Mouse (Mus musculus): Measurements from ENCODE around the gene Cntf. TPM values are rescaled to one million over a fixed set of nuclear protein-coding genes. Genes with fewer than 3 reads are reported as not detected.
A peak's percentile ranks its signal among the peaks of the same experiment; 100 is the strongest.

Gene Cntf
- polyA plus RNA-seq, 1 experiment from 2014 or later = 1.1 TPM

DNA sequence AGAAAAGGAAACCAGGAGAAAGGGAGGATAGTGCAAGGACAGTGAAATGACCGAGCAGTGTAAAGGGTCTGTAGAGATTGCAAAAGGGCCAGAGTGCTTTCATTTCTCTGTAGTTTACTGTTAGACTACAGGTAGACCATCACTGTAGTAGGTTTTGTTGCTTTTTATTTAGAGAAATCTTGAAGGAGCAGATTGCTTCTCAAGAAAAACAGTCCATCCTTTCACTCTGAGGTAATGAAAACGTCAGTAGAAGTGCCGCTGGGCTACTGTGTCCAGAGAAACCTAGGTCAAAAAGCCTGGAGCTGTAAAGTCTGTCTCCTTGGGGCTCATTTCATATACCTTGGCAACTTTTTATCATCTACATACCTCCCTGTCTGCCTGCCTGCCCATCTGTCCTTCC lies 33.6 kb upstream of the Cntf start:
- Histone ChIP-seq H3K36me3 (ENCODE audit: control insufficient read depth, insufficient read depth, low read length) (no peaks in the 10 kb centered on the region), H3K27me3 (ENCODE audit: control insufficient read depth, insufficient read depth, low read length) (no peaks in the 10 kb centered on the region), H3K27ac (ENCODE audit: low read length) (no peak overlapping the region), H3K9ac (replicated peaks; ENCODE audit: low read depth, low read length) (no peak overlapping the region), H3K4me1 (ENCODE audit: control insufficient read depth, insufficient read depth, low read length) (no peaks in the 10 kb centered on the region), H3K4me3 (ENCODE audit: low read depth, low read length) (no peak overlapping the region), H3K4me2 (replicated peaks; ENCODE audit: low read depth, low read length) (no peak overlapping the region), H3K9me3 (ENCODE audit: control insufficient read depth, low read depth, low read length) (no peaks in the 10 kb centered on the region)
- ATAC-seq (ENCODE audit: insufficient number of reproducible peaks, insufficient read depth, low FRiP score, low read depth) = no peak
- WGBS = 89% methylated on average over 3 of the region's 3 CpGs

DNA sequence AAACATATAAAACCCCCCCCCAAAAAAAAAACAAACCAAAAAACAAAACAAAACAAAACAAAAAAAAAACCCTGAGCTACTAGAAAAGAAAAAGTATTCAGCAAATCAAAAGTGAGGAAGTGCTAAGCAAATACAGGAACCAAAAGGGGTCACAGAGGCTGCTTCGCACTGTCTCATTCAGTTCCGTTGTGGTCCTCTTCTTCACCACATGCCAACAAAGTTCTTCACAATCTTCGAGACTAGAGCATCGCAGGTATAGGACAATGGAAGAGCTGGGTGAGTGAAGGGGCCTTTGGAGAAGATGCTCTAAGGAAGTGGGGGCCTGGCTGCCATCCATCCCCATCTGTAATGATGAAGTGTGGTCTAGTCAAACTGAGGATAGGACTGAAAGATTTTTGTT lies 33.0 kb upstream of the Cntf start:
- Histone ChIP-seq H3K9me3 (ENCODE audit: control insufficient read depth, low read depth, low read length) (no peaks in the 10 kb centered on the region), H3K4me1 (ENCODE audit: control insufficient read depth, insufficient read depth, low read length) (no peaks in the 10 kb centered on the region), H3K4me2 (replicated peaks; ENCODE audit: low read depth, low read length) (no peak overlapping the region), H3K4me3 (ENCODE audit: low read depth, low read length) (no peak overlapping the region), H3K9ac (replicated peaks; ENCODE audit: low read depth, low read length) (no peak overlapping the region), H3K27ac (ENCODE audit: low read length) (no peak overlapping the region), H3K36me3 (ENCODE audit: control insufficient read depth, insufficient read depth, low read length) (no peaks in the 10 kb centered on the region), H3K27me3 (ENCODE audit: control insufficient read depth, insufficient read depth, low read length) (no peaks in the 10 kb centered on the region)
- WGBS = 85% methylated on average over 4 of the region's 4 CpGs
- no peak for ATAC-seq (ENCODE audit: insufficient number of reproducible peaks, insufficient read depth, low FRiP score, low read depth)

DNA sequence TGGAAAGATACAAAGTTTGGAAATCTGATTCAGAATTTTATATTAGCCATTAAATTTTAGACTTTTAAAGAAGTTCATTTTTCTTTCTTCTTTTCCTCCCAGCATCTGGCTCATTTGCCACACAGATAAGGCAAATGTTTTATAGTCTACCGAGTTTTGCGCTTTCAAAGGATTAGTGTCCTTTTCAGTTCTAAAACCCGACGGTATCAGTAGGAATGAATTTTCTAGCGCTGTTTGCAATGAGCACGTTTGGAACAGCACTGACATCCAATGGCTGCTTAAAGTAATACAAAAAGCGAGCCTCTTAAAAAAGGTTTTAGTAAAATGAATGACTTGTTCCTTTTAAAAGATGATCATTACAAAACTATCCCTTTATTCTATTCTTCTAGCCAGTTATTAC lies 31.6 kb upstream of the Cntf start:
- Histone ChIP-seq H3K27ac (ENCODE audit: low read length) (peak overlapping the region; percentile 98), H3K36me3 (ENCODE audit: control insufficient read depth, insufficient read depth, low read length) (no peaks in the 10 kb centered on the region), H3K4me3 (ENCODE audit: low read depth, low read length) (peak overlapping the region; percentile 78), H3K4me1 (ENCODE audit: control insufficient read depth, insufficient read depth, low read length) (no peaks in the 10 kb centered on the region), H3K4me2 (replicated peaks; ENCODE audit: low read depth, low read length) (peak overlapping the region; percentile 66), H3K9ac (replicated peaks; ENCODE audit: low read depth, low read length) (peak overlapping the region; percentile 60), H3K27me3 (ENCODE audit: control insufficient read depth, insufficient read depth, low read length) (no peaks in the 10 kb centered on the region), H3K9me3 (ENCODE audit: control insufficient read depth, low read depth, low read length) (no peaks in the 10 kb centered on the region)
- ATAC-seq (ENCODE audit: insufficient number of reproducible peaks, insufficient read depth, low FRiP score, low read depth) = no peak
- 0% methylated on average over 7 of the region's 7 CpGs for WGBS

DNA sequence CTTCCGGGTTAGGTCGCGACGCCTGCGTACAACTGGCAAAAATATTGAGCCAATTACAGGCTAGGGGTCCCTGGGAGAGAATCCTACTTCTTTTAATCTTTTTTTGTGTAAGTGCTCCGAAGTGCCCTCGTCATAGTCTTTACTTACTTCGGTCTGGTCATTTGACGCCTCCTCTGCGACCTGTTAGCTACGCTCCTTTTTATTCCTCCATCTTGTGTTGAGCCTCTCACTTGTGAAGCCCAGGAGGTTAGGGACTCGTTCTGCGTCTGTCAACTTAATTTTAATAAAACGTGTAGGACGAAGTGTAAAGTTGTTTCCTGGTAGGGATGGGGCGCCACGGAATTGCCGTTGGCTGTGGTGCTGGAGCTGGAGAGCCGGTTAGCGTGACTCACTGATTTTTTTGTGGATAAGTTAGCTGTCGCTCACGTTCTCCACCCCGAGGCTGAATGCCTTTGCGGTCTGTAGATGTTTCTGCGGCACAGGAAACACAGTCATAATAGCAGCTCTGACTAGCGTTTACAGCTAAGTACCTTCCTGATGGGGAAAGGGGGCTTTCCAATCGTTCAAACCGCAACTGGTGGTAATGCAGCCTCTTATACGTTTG lies 31.0 kb upstream of the Cntf start:
- ATAC-seq (ENCODE audit: insufficient number of reproducible peaks, insufficient read depth, low FRiP score, low read depth) = peak; percentile 25
- WGBS = under 1% methylated on average over 29 of the region's 29 CpGs
- Histone ChIP-seq H3K9ac (replicated peaks; ENCODE audit: low read depth, low read length) (peak overlapping the region; percentile 60), H3K4me2 (replicated peaks; ENCODE audit: low read depth, low read length) (peak overlapping the region; percentile 66), H3K27me3 (ENCODE audit: control insufficient read depth, insufficient read depth, low read length) (no peaks in the 10 kb centered on the region), H3K9me3 (ENCODE audit: control insufficient read depth, low read depth, low read length) (no peaks in the 10 kb centered on the region), H3K36me3 (ENCODE audit: control insufficient read depth, insufficient read depth, low read length) (no peaks in the 10 kb centered on the region), H3K27ac (ENCODE audit: low read length) (peak overlapping the region; percentile 98), H3K4me1 (ENCODE audit: control insufficient read depth, insufficient read depth, low read length) (no peaks in the 10 kb centered on the region), H3K4me3 (ENCODE audit: low read depth, low read length) (peak overlapping the region; percentile 78)

DNA sequence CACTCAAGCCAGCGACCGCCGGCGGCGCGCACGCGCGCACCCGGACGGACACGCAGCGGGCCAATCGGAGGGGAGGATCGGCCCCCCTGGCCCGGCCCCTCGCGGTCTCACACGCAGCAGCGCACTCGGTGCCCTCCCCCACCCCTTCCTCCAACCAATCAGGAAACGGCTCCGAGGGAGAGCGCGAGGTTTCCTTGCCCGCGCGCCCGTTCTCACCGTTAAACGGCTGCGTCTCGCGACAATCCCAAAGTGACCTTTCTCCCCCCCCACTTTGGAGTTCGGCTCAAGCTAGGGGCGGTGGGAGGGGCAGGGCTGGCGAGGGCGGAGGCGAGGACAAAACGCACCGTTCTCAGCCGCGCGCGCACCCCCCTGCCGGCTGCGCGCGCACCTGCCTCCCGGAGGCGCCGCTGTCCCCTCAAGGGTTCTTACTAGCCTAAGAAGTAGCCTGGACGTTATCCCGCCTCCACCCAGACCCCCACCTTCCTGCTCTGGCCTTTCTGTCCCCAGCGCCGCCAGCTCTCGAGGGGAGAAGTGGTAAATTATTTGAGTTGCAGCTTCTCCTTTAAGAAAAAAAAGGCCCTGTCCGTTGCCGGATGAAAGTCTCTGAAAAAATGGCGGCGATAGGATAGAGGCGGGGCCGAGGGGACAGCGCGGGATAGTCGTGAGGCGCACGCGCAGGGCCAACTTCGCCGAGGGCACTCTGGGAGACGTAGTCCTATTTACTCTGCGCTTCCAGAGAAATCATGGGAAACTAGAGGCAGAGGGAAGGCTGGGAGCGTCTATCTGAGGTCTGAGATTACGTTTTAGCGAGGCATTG lies 30.3 kb upstream of the Cntf start, which contains the start of the genes Zfp91 and Lpxn:
Zfp91 (minus strand) TSS at position 616 of the 817 bp plus-strand sequence.
Lpxn (plus strand) TSS at position 683 of the 817 bp plus-strand sequence.
- Histone ChIP-seq H3K27ac (ENCODE audit: low read length) (peak within 1 kb of the TSS; percentile 99), H3K4me1 (ENCODE audit: control insufficient read depth, insufficient read depth, low read length) (no peaks in the 10 kb centered on the region), H3K27me3 (ENCODE audit: control insufficient read depth, insufficient read depth, low read length) (no peaks in the 10 kb centered on the region), H3K4me2 (replicated peaks; ENCODE audit: low read depth, low read length) (peak within 1 kb of the TSS; percentile 66), H3K9ac (replicated peaks; ENCODE audit: low read depth, low read length) (peak within 1 kb of the TSS; percentile 99), H3K36me3 (ENCODE audit: control insufficient read depth, insufficient read depth, low read length) (no peaks in the 10 kb centered on the region), H3K9me3 (ENCODE audit: control insufficient read depth, low read depth, low read length) (no peaks in the 10 kb centered on the region), H3K4me3 (ENCODE audit: low read depth, low read length) (peak within 1 kb of the TSS; percentile 78)
- WGBS = under 1% methylated on average over 75 of the region's 76 CpGs
- ATAC-seq (ENCODE audit: insufficient number of reproducible peaks, insufficient read depth, low FRiP score, low read depth) = peak; percentile 94

DNA sequence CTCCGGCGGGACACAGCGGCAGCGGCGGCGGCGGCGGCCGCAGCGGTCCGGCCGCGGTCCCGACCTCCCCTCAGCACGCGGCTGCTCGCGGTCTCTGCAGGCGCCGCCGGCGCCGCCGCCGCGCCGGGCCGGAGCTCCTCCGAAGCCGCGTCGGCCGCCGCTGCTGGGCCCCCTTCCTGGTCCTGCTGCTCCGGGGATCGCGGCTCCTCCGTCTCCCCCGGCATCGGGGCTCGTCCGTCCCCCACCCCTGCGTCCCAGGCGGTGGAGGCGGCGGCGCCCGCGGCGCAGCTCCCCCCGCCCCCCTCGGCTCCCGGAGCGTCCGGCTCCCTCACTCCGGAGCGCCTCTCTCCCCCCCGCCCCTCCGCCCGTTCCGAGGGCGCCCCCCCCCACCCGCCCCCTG lies 29.7 kb upstream of the Cntf start:
- ATAC-seq (ENCODE audit: insufficient number of reproducible peaks, insufficient read depth, low FRiP score, low read depth) = peak; percentile 25
- Histone ChIP-seq H3K36me3 (ENCODE audit: control insufficient read depth, insufficient read depth, low read length) (no peaks in the 10 kb centered on the region), H3K4me2 (replicated peaks; ENCODE audit: low read depth, low read length) (peak overlapping the region; percentile 61; the same call in 1 of the 2 replicates), H3K4me3 (ENCODE audit: low read depth, low read length) (peak overlapping the region; percentile 78), H3K4me1 (ENCODE audit: control insufficient read depth, insufficient read depth, low read length) (no peaks in the 10 kb centered on the region), H3K27ac (ENCODE audit: low read length) (peak overlapping the region; percentile 99), H3K9me3 (ENCODE audit: control insufficient read depth, low read depth, low read length) (no peaks in the 10 kb centered on the region), H3K9ac (replicated peaks; ENCODE audit: low read depth, low read length) (peak overlapping the region; percentile 99), H3K27me3 (ENCODE audit: control insufficient read depth, insufficient read depth, low read length) (no peaks in the 10 kb centered on the region)
- 0% methylated on average over 46 of the region's 63 CpGs for WGBS

DNA sequence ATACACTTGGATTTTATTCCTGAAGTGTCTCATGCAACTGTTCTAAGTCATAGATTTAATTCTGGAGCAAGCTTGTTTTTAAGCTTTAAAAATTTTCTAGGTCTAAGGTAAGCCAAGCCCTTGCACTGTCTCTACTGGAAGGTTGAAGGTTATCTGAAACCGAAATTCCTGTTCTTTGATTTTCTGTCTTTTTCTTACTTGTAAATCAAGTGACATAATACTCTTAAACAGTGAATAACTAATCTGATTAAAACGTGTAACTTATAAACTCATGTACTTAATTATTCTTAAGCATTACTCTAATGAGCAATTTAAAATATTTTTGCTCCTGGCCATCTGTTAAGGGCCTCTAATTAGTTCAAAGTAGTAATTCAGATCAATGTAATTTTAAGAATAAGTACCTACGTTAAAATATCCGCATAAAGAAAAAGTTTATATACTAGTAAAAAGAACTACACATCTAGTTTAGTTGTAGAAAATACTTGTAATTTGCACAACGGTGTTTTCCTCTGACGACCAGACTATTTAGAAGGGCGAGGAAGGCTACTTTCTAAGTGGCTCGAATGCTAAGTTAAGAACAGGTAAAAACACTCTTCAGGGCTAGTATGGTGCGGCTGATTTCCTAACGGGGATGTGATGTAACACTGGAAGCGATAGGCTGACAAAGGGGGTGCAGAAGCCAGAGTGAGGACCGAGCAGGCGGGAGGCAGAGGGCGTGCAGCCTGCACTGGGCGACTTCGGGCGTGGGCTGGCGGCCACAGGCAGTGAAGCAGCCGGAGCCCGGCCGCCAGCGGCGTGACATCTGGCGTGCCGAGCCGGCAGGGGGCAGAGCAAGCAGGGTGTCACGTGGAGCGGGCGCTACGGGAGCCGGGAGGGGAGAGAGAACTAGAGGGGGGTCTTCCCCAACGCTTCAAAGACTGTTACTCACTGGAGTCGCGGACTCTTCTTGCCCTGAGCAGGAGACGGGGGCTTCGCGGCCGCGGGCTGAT lies 28.9 kb upstream of the Cntf start:
- H3K4me3 ChIP-seq (ENCODE audit: low read depth, low read length) = peak overlapping the region; percentile 78
- under 1% methylated on average over 39 of the region's 39 CpGs for WGBS
- peak overlapping the region; percentile 99 for H3K27ac ChIP-seq (ENCODE audit: low read length)
- peak overlapping the region; percentile 61 for H3K4me2 ChIP-seq (replicated peaks; ENCODE audit: low read depth, low read length)
- ATAC-seq (ENCODE audit: insufficient number of reproducible peaks, insufficient read depth, low FRiP score, low read depth) = peak; percentile 68
- H3K27me3 ChIP-seq (ENCODE audit: control insufficient read depth, insufficient read depth, low read length) = no peaks in the 10 kb centered on the region
- no peaks in the 10 kb centered on the region for H3K9me3 ChIP-seq (ENCODE audit: control insufficient read depth, low read depth, low read length)
- H3K9ac ChIP-seq (replicated peaks; ENCODE audit: low read depth, low read length) = peak overlapping the region; percentile 99
- H3K36me3 ChIP-seq (ENCODE audit: control insufficient read depth, insufficient read depth, low read length) = no peaks in the 10 kb centered on the region
- no peaks in the 10 kb centered on the region for H3K4me1 ChIP-seq (ENCODE audit: control insufficient read depth, insufficient read depth, low read length)

DNA sequence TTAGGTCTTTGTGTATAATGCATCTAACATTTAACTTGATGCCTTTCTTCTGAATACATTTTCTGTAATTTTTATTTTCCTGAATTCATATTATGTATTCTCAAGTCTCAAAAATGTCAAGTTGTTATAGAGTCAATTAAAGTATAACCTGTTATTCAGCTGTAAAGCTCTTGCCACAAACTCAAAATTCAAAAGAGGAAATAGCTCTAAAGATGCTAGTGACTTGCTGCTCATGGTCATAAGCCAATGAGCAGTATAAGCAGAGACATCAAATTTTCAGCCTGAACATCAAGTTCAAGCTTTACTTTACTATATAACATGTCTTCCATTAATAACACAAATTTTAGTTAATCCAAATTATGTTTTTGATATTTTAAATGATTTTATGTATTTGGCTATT lies 26.9 kb upstream of the Cntf start:
- no peak overlapping the region for H3K27ac ChIP-seq (ENCODE audit: low read length)
- no peak overlapping the region for H3K4me3 ChIP-seq (ENCODE audit: low read depth, low read length)
- H3K4me2 ChIP-seq (replicated peaks; ENCODE audit: low read depth, low read length) = no peak overlapping the region
- H3K27me3 ChIP-seq (ENCODE audit: control insufficient read depth, insufficient read depth, low read length) = no peaks in the 10 kb centered on the region
- H3K9ac ChIP-seq (replicated peaks; ENCODE audit: low read depth, low read length) = no peak overlapping the region
- no peaks in the 10 kb centered on the region for H3K4me1 ChIP-seq (ENCODE audit: control insufficient read depth, insufficient read depth, low read length)
- ATAC-seq (ENCODE audit: insufficient number of reproducible peaks, insufficient read depth, low FRiP score, low read depth) = no peak
- no peaks in the 10 kb centered on the region for H3K36me3 ChIP-seq (ENCODE audit: control insufficient read depth, insufficient read depth, low read length)
- no peaks in the 10 kb centered on the region for H3K9me3 ChIP-seq (ENCODE audit: control insufficient read depth, low read depth, low read length)

Measured in stomach, embryonic 14.5 days (tissue).